Mouse (Mus musculus): ENCODE data around the gene Nlrp10. TPM values are rescaled to one million over a fixed set of nuclear protein-coding genes. Genes with fewer than 3 reads are reported as not detected.

Gene Nlrp10
- polyA plus RNA-seq, 1 experiment from 2014 or later: not detected

- ATAC-seq (no peak), DNase-seq (ENCODE audit: low spot score) (no peak)
- 85% methylated on average over 11 of the region's 11 CpGs for WGBS
- H3K4me3 ChIP-seq (ENCODE audit: low read depth, low read length): no peak overlapping the region
- no peaks in the 10 kb centered on the region for H3K9me3 ChIP-seq (replicated peaks; ENCODE audit: control insufficient read depth, low read length)
- H3K27ac ChIP-seq (ENCODE audit: low read depth, low read length): no peak overlapping the region
- H3K36me3 ChIP-seq (ENCODE audit: control insufficient read depth, insufficient read depth, low read length): no peaks in the 10 kb centered on the region
- H3K9ac ChIP-seq (ENCODE audit: low read length): no peak overlapping the region
- H3K4me2 ChIP-seq (ENCODE audit: low read length): no peak overlapping the region
- no peaks in the 10 kb centered on the region for H3K27me3 ChIP-seq (replicated peaks; ENCODE audit: control insufficient read depth, insufficient read depth, low read length)
- H3K4me1 ChIP-seq (ENCODE audit: control insufficient read depth, insufficient read depth, low read length): no peaks in the 10 kb centered on the region
These were observed 1.4 kb downstream of the Nlrp10 start for GRCm38 (mm10) chr7:108928280-108929188.

- no peak for ATAC-seq
- 71% methylated on average over 4 of the region's 4 CpGs for WGBS
These were observed 2.9 kb downstream of the Nlrp10 start for GRCm38 (mm10) chr7:108927043-108927442.

DNA sequence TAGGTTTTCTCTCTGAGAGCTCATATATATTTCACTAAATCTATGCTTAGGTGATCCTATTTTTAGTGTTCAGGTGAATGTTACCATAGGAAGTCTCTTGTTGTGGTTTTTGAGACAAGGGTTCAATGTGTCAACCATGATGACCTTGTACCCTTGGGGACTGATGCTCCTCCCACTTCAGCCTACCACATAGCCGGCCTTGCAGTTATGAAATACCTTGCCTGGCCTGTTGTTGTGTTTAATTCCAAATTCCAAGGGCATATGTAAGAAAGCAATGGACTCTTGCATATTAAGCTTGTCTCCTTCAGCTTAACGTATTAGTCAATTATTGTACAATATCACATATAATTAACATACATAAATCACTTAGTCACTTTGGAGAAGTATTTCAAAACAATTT, 26.0 kb downstream of the Nlrp10 start:
- Histone ChIP-seq H3K27ac (ENCODE audit: low read depth, low read length) (no peak overlapping the region), H3K9ac (ENCODE audit: low read length) (no peak overlapping the region), H3K27me3 (replicated peaks; ENCODE audit: control insufficient read depth, insufficient read depth, low read length) (no peaks in the 10 kb centered on the region), H3K4me1 (ENCODE audit: control insufficient read depth, insufficient read depth, low read length) (no peaks in the 10 kb centered on the region), H3K4me2 (ENCODE audit: low read length) (no peak overlapping the region), H3K36me3 (ENCODE audit: control insufficient read depth, insufficient read depth, low read length) (no peaks in the 10 kb centered on the region), H3K9me3 (replicated peaks; ENCODE audit: control insufficient read depth, low read length) (no peaks in the 10 kb centered on the region), H3K4me3 (ENCODE audit: low read depth, low read length) (no peak overlapping the region)
- WGBS: 90% methylated on average over 2 of the region's 2 CpGs
- DNase-seq (ENCODE audit: low spot score) (no peak), ATAC-seq (no peak)

More at GRCm38 (mm10) chr7:108927043-108927442, 2.9 kb downstream of the Nlrp10 start:
- Histone ChIP-seq H3K4me2 (ENCODE audit: low read length) (no peak overlapping the region), H3K4me3 (ENCODE audit: low read depth, low read length) (no peak overlapping the region), H3K36me3 (ENCODE audit: control insufficient read depth, insufficient read depth, low read length) (no peaks in the 10 kb centered on the region), H3K4me1 (ENCODE audit: control insufficient read depth, insufficient read depth, low read length) (no peaks in the 10 kb centered on the region), H3K27me3 (replicated peaks; ENCODE audit: control insufficient read depth, insufficient read depth, low read length) (no peaks in the 10 kb centered on the region), H3K27ac (ENCODE audit: low read depth, low read length) (no peak overlapping the region), H3K9ac (ENCODE audit: low read length) (no peak overlapping the region), H3K9me3 (replicated peaks; ENCODE audit: control insufficient read depth, low read length) (no peaks in the 10 kb centered on the region)
- DNase-seq (ENCODE audit: low spot score): no peak

GRCm38 (mm10) chr7:108894320-108894719, 35.7 kb downstream of the Nlrp10 start, which contains the start of gene Olfr519:
Gene Olfr519, minus strand, starts transcription at chr7:108894420.
- H3K4me2 ChIP-seq (ENCODE audit: low read length): no peak within 1 kb of the TSS
- H3K4me3 ChIP-seq (ENCODE audit: low read depth, low read length): no peak within 1 kb of the TSS
- no peaks in the 10 kb centered on the region for H3K36me3 ChIP-seq (ENCODE audit: control insufficient read depth, insufficient read depth, low read length)
- ATAC-seq (no peak), DNase-seq (ENCODE audit: low spot score) (no peak)
- H3K9ac ChIP-seq (ENCODE audit: low read length): no peak within 1 kb of the TSS
- 92% methylated on average over 5 of the region's 5 CpGs for WGBS
- no peaks in the 10 kb centered on the region for H3K4me1 ChIP-seq (ENCODE audit: control insufficient read depth, insufficient read depth, low read length)
- H3K27ac ChIP-seq (ENCODE audit: low read depth, low read length): no peak within 1 kb of the TSS
- H3K27me3 ChIP-seq (replicated peaks; ENCODE audit: control insufficient read depth, insufficient read depth, low read length): no peaks in the 10 kb centered on the region
- H3K9me3 ChIP-seq (replicated peaks; ENCODE audit: control insufficient read depth, low read length): no peaks in the 10 kb centered on the region

GRCm38 (mm10) chr7:108884906-108885305, 45.1 kb downstream of the Nlrp10 start, which contains the start of gene Olfr518:
Gene Olfr518, minus strand, starts transcription at chr7:108885006.
- Histone ChIP-seq H3K36me3 (ENCODE audit: control insufficient read depth, insufficient read depth, low read length) (no peaks in the 10 kb centered on the region), H3K27ac (ENCODE audit: low read depth, low read length) (no peak within 1 kb of the TSS), H3K4me1 (ENCODE audit: control insufficient read depth, insufficient read depth, low read length) (no peaks in the 10 kb centered on the region), H3K9me3 (replicated peaks; ENCODE audit: control insufficient read depth, low read length) (no peaks in the 10 kb centered on the region), H3K4me3 (ENCODE audit: low read depth, low read length) (no peak within 1 kb of the TSS), H3K4me2 (ENCODE audit: low read length) (no peak within 1 kb of the TSS), H3K27me3 (replicated peaks; ENCODE audit: control insufficient read depth, insufficient read depth, low read length) (no peaks in the 10 kb centered on the region), H3K9ac (ENCODE audit: low read length) (no peak within 1 kb of the TSS)
- DNase-seq (ENCODE audit: low spot score): no peak
- 84% methylated on average over 4 of the region's 4 CpGs for WGBS
- ATAC-seq: no peak

DNA sequence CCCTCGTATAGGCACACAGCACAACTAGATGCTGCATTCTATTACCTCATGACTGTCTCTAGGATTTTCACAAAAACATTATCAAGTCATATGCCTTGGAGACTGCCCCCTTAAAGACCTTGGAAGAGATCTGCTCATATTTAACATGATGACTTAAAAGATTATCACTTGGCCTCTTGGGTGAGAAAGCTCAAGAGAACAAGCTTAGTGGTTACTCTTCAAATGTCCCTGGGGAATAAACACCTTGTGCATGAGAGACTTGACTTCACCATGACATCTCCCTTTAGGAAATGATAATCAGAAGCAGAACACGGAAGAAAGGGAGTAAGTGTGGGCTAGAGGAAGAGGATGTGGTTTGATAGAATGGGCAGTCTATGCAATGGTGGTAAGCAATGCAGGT, 57.7 kb downstream of the Nlrp10 start, which contains the start of gene Olfr517:
TSS of gene Olfr517 (minus strand) at position 101 of the 400 bp plus-strand sequence.
- Histone ChIP-seq H3K4me3 (ENCODE audit: low read depth, low read length) (no peak within 1 kb of the TSS), H3K36me3 (ENCODE audit: control insufficient read depth, insufficient read depth, low read length) (no peaks in the 10 kb centered on the region), H3K9ac (ENCODE audit: low read length) (no peak within 1 kb of the TSS), H3K4me2 (ENCODE audit: low read length) (no peak within 1 kb of the TSS), H3K9me3 (replicated peaks; ENCODE audit: control insufficient read depth, low read length) (no peaks in the 10 kb centered on the region), H3K4me1 (ENCODE audit: control insufficient read depth, insufficient read depth, low read length) (no peaks in the 10 kb centered on the region), H3K27me3 (replicated peaks; ENCODE audit: control insufficient read depth, insufficient read depth, low read length) (no peaks in the 10 kb centered on the region), H3K27ac (ENCODE audit: low read depth, low read length) (no peak within 1 kb of the TSS)
- 67% methylated on average over 2 of the region's 2 CpGs for WGBS
- no peak for ATAC-seq
- DNase-seq (ENCODE audit: low spot score): no peak

Other genes with a start within 250 kb of the Nlrp10 start
- not detected in 2 replicates for gene Olfr512, start 216.9 kb downstream of the Nlrp10 start, polyA plus RNA-seq (2014; fragmentation: Nextera tagmentation; extraction: Ambion mirVana)
- not detected in 2 replicates for gene Olfr513, start 179.2 kb downstream of the Nlrp10 start, polyA plus RNA-seq (2014; fragmentation: Nextera tagmentation; extraction: Ambion mirVana)
- gene Olfr514, start 104.2 kb downstream of the Nlrp10 start, polyA plus RNA-seq (2014; fragmentation: Nextera tagmentation; extraction: Ambion mirVana): not detected in 2 replicates
- gene Olfr516, start 79.6 kb downstream of the Nlrp10 start, polyA plus RNA-seq (2014; fragmentation: Nextera tagmentation; extraction: Ambion mirVana): not detected in 2 replicates
- gene Olfr517, start 57.8 kb downstream of the Nlrp10 start, polyA plus RNA-seq (2014; fragmentation: Nextera tagmentation; extraction: Ambion mirVana): not detected in 2 replicates
- not detected in 2 replicates for gene Olfr518, start 45.2 kb downstream of the Nlrp10 start, polyA plus RNA-seq (2014; fragmentation: Nextera tagmentation; extraction: Ambion mirVana)
- gene Olfr519, start 35.8 kb downstream of the Nlrp10 start, polyA plus RNA-seq (2014; fragmentation: Nextera tagmentation; extraction: Ambion mirVana): not detected in 2 replicates
- gene Eif3f, start 4.2 kb upstream of the Nlrp10 start, polyA plus RNA-seq (2014; fragmentation: Nextera tagmentation; extraction: Ambion mirVana): 70.8 and 91.0 TPM in 2 replicates
- 28.6 and 35.1 TPM in 2 replicates for gene Tub, start 20.2 kb upstream of the Nlrp10 start, polyA plus RNA-seq (2014; fragmentation: Nextera tagmentation; extraction: Ambion mirVana)
- gene Ric3, start 153.2 kb upstream of the Nlrp10 start, polyA plus RNA-seq (2014; fragmentation: Nextera tagmentation; extraction: Ambion mirVana): 27.2 and 29.1 TPM in 2 replicates
- gene Lmo1, start 245.0 kb upstream of the Nlrp10 start, polyA plus RNA-seq (2014; fragmentation: Nextera tagmentation; extraction: Ambion mirVana): 72.2 and 72.5 TPM in 2 replicates

Data from forebrain, embryonic 14.5 days (tissue).